Mouse (Mus musculus) forebrain, postnatal 0 days (tissue): Measurements from ENCODE around the gene Adss. TPM values are rescaled to one million over a fixed set of nuclear protein-coding genes. Genes with fewer than 3 reads are reported as not detected.

Experiments
- ATAC-seq: fragments of 200-750 bp; cut with Nextera tagmentation; 2 replicates; pipeline ENCODE4 v1.8.0; 2017; ENCODE audit warnings: mild to moderate bottlenecking, moderate library complexity
- DNase-seq: peaks from one replicate; pipeline ENCODE4 v3.0.0-alpha.2; 2015
- H3K27ac ChIP-seq: fragments of 300-500 bp; sonication (generic); 2 replicates; pipeline ENCODE4 v1.5.1; 2014; ENCODE audit warnings: low read depth, mild to moderate bottlenecking, antibody characterized with exemption, low read length, moderate library complexity, mixed read lengths
- H3K27me3 ChIP-seq: fragments of 300-500 bp; sonication (generic); 2 replicates; pipeline ENCODE4 v1.6.1; 2014; ENCODE audit warnings: mild to moderate bottlenecking, low read length, mixed read lengths; ENCODE audit not compliant: insufficient read depth
- H3K36me3 ChIP-seq: fragments of 300-500 bp; sonication (generic); 2 replicates; pipeline ENCODE4 v1.6.1; 2014; ENCODE audit warnings: mild to moderate bottlenecking, moderate library complexity; ENCODE audit not compliant: insufficient read depth
- H3K4me1 ChIP-seq: fragments of 300-500 bp; sonication (generic); 2 replicates; pipeline ENCODE4 v1.6.1; 2014; ENCODE audit warnings: antibody characterized with exemption; ENCODE audit not compliant: insufficient read depth
- H3K4me2 ChIP-seq: fragments of 300-500 bp; sonication (generic); 2 replicates; pipeline ENCODE4 v1.6.1; 2014; ENCODE audit warnings: low read depth, mild to moderate bottlenecking, moderate library complexity
- H3K4me3 ChIP-seq: fragments of 300-500 bp; sonication (generic); 2 replicates; pipeline ENCODE4 v1.5.1; 2014; ENCODE audit warnings: low read depth, low read length, mixed read lengths
- H3K9ac ChIP-seq: fragments of 300-500 bp; sonication (generic); 2 replicates; pipeline ENCODE4 v1.6.1; 2014; ENCODE audit warnings: mild to moderate bottlenecking
- H3K9me3 ChIP-seq: fragments of 300-500 bp; sonication (generic); 2 replicates; pipeline ENCODE4 v1.6.1; 2016; ENCODE audit warnings: low read length
- CTCF ChIP-seq: sonication (generic); IDR thresholded peaks from 2 replicates; pipeline ENCODE4 v1.5.1; 2016; ENCODE audit warnings: antibody characterized with exemption, control low read depth, low read depth
- WGBS: fragments of 180-500 bp; shearing (Covaris S2); extraction: QIAGEN DNeasy Blood & Tissue Kit; methylation state at CpG from one replicate; pipeline ENCODE4 v1.1.7; 2014; 5-methylcytosine and 5-hydroxymethylcytosine counted together
- polyA plus RNA-seq: library from polyadenylated mRNA; unstranded; fragments of >200 nt; fragmentation: Nextera tagmentation; extraction: Ambion mirVana; gene quantifications from 2 replicates; pipeline ENCODE4 v1.2.1, GENCODE M21; 2015
- total RNA-seq: library from RNA; depleted of rRNA; stranded (reverse); fragments of >200 nt; gene quantifications from 2 replicates; pipeline ENCODE4 v1.2.3, GENCODE M21; 2014

The Adss gene
- total and polyA plus RNA-seq, 2 experiments from 2014 or later: 59.1 to 97.1 TPM

DNA sequence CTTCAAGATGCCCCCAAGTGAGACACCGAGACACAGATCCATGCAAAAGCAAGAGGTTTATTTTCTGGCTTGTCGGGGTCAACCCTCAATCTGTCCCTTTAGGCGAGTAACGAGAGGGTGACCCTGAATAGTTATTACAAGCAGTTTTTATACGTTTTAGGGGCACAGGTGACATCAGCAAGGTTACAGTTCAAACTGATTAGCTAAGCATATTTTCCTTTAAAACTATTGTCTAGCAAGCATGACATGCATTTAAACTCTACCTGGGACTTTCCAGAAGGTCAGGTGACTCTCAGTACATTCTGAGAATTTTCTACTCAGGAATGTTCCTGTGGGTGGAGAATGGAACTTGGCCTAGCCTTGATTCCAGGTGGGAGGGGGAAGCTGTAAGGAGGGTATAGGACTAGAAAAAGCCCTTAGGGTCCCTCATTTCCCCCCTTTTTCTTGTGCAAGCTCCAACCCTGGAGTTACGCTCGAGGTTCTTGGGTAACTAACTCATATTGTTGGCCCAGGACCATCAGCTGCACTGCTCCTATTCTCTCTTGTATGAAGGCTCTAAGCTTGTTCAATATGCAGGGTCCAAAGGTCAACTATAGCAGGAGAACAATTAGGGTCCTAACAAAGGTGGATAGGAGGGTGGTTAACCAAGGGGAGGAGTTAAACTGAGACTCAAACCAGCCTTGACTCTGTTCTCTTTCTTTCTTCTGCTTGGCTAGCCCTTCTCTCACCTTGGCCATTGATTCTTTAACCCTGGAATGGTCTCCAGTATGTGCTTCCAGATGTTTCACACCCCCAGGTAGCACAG lies 51.6 kb downstream of the Adss start:
- Histone ChIP-seq H3K9ac (no peak overlapping the region), H3K4me1 (no peaks in the 10 kb centered on the region), H3K27ac (no peak overlapping the region), H3K4me2 (no peak overlapping the region), H3K9me3 (0 out of 2 replicates have a peak, but pooled peaks cover 4% of the 10 kb centered on the region), H3K27me3 (no peaks in the 10 kb centered on the region), H3K4me3 (no peak overlapping the region), H3K36me3 (no peaks in the 10 kb centered on the region)
- ATAC-seq (no peak), DNase-seq (no peak)
- 79% methylated on average over 7 of the region's 7 CpGs for WGBS
- no peak for TF ChIP-seq CTCF

DNA sequence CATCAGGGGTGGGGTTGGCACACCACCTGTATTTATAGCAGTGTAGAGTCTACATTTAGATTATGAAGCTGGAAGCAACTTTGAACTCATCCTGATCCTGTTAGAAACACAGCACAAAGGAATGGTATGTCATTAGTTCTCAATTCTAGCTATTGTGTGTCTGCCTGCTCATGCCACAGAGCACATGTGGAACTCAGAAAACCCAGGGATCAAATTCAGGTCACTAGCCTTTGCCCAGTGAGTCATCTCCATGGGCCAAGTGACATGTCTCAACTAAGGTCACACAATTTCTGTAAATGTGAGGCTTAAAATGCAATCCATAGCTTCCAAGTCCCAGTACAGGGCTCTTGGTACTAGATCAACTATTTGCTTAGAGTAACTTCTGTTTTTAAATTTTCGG lies 54.2 kb downstream of the Adss start:
- 80% methylated on average over 1 of the region's 1 CpGs for WGBS
- Histone ChIP-seq H3K36me3 (no peaks in the 10 kb centered on the region), H3K27me3 (no peaks in the 10 kb centered on the region), H3K9ac (no peak overlapping the region), H3K4me3 (no peak overlapping the region), H3K4me2 (no peak overlapping the region), H3K27ac (no peak overlapping the region), H3K9me3 (no peaks in the 10 kb centered on the region), H3K4me1 (no peaks in the 10 kb centered on the region)
- ATAC-seq: no peak
- no peak for TF ChIP-seq CTCF
- DNase-seq: no peak

DNA sequence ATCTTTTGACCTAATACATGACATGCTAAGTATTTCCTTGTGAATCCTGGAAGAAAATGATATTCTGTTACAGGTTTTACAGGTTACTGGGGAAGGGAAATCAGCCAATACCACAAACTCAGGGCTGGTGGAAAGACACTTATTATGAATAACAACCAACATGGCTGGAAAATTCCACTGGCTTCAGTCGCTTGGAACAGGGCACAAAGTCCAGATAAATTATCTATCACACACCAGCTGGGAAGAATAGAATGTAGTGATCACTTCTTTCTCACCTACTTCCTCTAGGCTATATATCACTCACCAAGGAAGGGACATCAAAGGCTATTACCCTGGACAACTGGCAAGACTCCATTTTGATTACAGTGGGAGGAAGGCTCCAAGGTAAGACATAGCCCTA lies 55.6 kb downstream of the Adss start:
- Histone ChIP-seq H3K36me3 (no peaks in the 10 kb centered on the region), H3K4me3 (no peak overlapping the region), H3K4me2 (no peak overlapping the region), H3K9ac (no peak overlapping the region), H3K9me3 (no peaks in the 10 kb centered on the region), H3K27me3 (no peaks in the 10 kb centered on the region), H3K27ac (no peak overlapping the region), H3K4me1 (no peaks in the 10 kb centered on the region)
- WGBS: 81% methylated on average over 1 of the region's 1 CpGs
- ATAC-seq (no peak), DNase-seq (no peak)
- TF ChIP-seq CTCF: no peak

DNA sequence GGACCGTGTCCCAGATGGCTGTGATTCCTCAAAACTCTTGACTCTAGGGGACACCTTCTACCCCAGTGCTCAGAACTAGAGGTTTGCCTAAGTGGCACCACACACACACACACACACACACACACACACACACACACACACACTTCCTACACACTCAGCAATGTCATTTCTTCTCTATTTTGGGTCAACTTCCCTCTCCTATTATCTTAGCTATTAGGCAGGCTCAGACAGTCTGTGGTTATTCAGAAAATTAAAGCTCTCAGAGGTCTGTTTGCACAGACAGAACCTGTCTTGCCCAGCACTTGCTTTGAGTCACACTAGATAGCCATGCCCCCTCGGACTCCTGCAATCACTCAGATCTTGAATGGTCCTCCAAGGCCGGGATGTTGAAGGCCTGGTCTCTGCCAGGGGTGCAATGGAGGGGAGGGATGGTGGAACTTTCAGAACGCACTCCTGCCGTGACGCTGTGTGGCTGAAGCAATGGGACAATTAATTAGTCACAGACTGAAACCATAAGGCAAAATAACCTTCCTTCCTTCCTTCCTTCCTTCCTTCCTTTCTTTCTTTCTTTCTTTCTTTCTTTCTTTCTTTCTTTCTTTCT lies 58.7 kb downstream of the Adss start:
- no peak overlapping the region for H3K9ac ChIP-seq
- DNase-seq: no peak
- no peak for TF ChIP-seq CTCF
- no peaks in the 10 kb centered on the region for H3K9me3 ChIP-seq
- H3K27ac ChIP-seq: no peak overlapping the region
- ATAC-seq: no peak
- H3K4me1 ChIP-seq: no peaks in the 10 kb centered on the region
- 71% methylated on average over 6 of the region's 6 CpGs for WGBS
- H3K27me3 ChIP-seq: no peaks in the 10 kb centered on the region
- no peak overlapping the region for H3K4me3 ChIP-seq
- H3K36me3 ChIP-seq: no peaks in the 10 kb centered on the region
- H3K4me2 ChIP-seq: no peak overlapping the region

DNA sequence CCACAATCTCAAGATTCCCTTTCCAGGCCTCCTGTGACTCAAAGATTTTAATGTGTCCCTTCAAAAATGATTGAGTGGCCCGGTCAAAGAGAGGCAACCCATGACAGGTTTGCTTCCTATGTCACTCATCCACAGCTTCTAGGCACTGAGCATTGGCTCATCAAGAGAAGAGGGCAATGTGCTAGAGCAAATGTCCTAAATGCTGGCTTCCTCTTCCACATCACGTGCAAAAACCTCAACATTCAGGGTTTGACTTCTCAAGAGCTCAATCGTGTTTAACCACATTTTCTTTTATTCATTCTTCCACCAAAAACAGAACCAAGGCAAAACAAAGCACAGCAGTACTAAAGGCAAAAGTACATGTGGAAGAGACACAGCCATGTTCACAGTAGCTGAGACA lies 64.3 kb downstream of the Adss start:
- 94% methylated on average over 3 of the region's 3 CpGs for WGBS
- 0 out of 2 replicates have a peak, but pooled peaks cover 5% of the 10 kb centered on the region for H3K9me3 ChIP-seq
- no peaks in the 10 kb centered on the region for H3K27me3 ChIP-seq
- H3K4me2 ChIP-seq: no peak overlapping the region
- H3K4me1 ChIP-seq: no peaks in the 10 kb centered on the region
- H3K27ac ChIP-seq: no peak overlapping the region
- ATAC-seq: no peak
- H3K36me3 ChIP-seq: no peaks in the 10 kb centered on the region
- DNase-seq: no peak
- TF ChIP-seq CTCF: no peak
- H3K4me3 ChIP-seq: no peak overlapping the region
- H3K9ac ChIP-seq: no peak overlapping the region

DNA sequence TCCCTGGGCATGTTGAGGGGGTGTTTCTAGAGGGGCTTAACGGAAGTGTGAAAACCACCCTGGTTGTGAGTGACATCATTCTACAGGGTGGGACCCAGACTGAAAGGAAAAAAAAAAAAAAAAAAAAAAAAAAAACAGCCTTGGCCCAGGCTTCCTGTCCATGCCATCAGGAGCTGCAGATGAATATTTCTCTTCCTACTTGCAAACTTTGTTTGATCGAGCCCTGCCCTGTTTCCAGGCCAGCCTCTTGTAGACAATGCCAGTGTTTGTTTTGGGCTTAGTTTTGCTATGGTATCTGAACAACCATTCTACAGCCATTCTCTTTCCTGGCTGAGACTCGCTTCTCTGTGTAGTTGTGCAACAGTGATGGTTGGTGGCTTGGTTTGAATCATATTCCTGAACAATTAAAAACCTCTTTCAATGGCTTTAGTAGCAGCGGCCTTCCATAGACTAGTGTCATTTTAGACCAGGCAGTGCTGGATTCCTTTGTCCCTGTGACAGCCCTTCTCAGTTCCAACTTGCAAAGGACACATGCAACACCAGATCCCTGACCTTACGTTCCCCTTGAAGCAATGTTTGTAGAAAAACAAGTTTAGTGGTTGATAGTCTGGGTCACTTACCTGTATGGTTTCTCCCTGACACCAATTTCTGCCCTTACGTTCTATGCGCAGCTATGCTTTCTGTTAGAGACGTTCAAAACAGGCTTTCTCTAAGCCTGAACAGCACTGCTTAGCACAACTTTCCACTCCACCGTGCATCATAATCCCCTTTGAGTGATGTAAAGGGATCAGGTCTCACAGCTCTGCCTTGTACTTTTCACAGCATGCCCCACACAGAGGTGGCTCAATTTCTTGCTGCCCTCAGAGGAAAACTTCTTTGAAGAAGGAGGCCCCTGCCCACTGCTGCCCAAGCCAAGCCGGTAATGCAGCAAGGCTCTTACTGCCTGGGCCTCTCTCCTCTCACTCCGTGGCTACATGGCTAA lies 67.0 kb downstream of the Adss start, which contains the start of gene 1700016C15Rik:
1700016C15Rik (plus strand) TSS at position 772 of the 982 bp plus-strand sequence.
- WGBS: 32% methylated on average over 11 of the region's 11 CpGs
- H3K9me3 ChIP-seq: 0 out of 2 replicates have a peak, but pooled peaks cover 5% of the 10 kb centered on the region
- no peak for ATAC-seq

More for the DNA sequence above, 67.0 kb downstream of the Adss start, which contains the start of gene 1700016C15Rik:
- no peak for DNase-seq
- no peak within 1 kb of the TSS for H3K27ac ChIP-seq
- no peak for TF ChIP-seq CTCF
- H3K36me3 ChIP-seq: no peaks in the 10 kb centered on the region
- no peaks in the 10 kb centered on the region for H3K27me3 ChIP-seq
- H3K4me3 ChIP-seq: no peak within 1 kb of the TSS
- no peak within 1 kb of the TSS for H3K4me2 ChIP-seq
- H3K4me1 ChIP-seq: no peaks in the 10 kb centered on the region
- H3K9ac ChIP-seq: no peak within 1 kb of the TSS
